Mouse (Mus musculus): ENCODE results near the gene Ppp6r3. TPM values are rescaled to one million over a fixed set of nuclear protein-coding genes. Genes with fewer than 3 reads are reported as not detected.
"Not testable (repeated sequence)": the region's sequence is repeated elsewhere in the genome, so short reads cannot be mapped to it uniquely, and the experiment has no call there.

The Ppp6r3 gene
- polyA plus RNA-seq, 1 experiment from 2014 or later, result 25.7 TPM

DNA sequence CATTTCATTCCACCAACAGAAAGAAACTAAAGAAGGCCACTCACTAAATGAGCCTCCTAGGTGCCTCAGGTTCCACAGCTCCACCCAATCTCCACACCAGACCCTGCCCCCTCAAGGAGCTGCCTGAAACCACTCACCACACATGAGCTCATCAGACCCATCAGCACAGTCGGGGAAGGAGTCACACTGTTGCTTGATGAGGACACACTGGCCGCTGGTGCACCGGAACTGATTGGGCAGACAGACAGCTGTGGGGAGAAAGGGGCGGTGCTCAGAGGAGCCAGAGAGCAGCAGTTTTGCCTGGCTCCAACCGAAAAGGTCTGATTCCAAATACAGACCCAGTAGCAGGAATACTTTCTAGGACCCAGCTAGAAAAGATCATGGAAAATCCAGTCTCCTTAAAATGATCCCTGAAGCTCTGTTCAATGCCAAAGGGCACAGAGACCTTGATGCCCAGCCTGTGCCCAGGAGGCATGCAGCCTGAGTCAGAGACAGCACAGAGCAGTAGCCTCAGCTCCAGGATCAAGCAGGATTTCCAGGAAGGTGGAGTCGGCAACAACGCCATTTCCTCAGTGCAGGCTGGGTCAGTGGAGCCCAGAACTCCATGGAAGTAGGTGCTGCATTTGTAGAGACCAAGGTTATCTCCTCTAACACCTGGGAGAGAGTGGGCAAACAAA, 18.0 kb upstream of the Ppp6r3 start:
- WGBS, result 91% methylated on average over 7 of the region's 7 CpGs

DNA sequence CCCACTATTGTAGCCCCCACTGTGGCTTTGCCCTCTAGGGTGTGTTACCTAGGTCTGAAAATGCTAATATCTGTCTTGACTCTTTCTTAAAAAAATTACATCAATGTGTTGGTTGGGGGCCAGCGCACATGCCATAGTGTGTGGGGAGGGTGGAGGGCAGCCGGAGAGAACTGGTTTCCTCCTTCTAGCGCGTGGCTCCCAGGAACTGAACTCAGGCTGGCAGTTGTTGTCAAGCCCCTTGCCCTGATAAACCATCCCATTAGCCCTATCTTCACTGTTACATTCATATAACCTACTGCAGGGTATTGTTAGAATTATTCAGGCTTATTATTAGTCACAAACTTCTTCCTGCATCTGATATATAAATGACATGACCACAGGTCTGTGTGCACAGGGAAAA, 14.4 kb upstream of the Ppp6r3 start:
- no peak overlapping the region for H3K9ac ChIP-seq (ENCODE audit: low read depth, low read length)
- H3K4me2 ChIP-seq (replicated peaks; ENCODE audit: low read depth), result no peak overlapping the region
- no peak overlapping the region for H3K27ac ChIP-seq (ENCODE audit: low read depth, low read length)
- no peaks in the 10 kb centered on the region for H3K4me1 ChIP-seq (replicated peaks; ENCODE audit: control insufficient read depth, insufficient read depth, low read length)
- no peaks in the 10 kb centered on the region for H3K9me3 ChIP-seq (ENCODE audit: control insufficient read depth)
- H3K4me3 ChIP-seq (ENCODE audit: low read depth, low read length), result no peak overlapping the region
- no peak for ATAC-seq
- WGBS, result 94% methylated on average over 4 of the region's 4 CpGs
- peaks cover 84% of the 10 kb centered on the region for H3K36me3 ChIP-seq (ENCODE audit: control insufficient read depth, insufficient read depth)
- TF ChIP-seq CTCF (IDR thresholded peaks at IDR 0.05; ENCODE audit: low read depth), result no peak
- H3K27me3 ChIP-seq (replicated peaks; ENCODE audit: control insufficient read depth, insufficient read depth, low read length), result no peaks in the 10 kb centered on the region

More for the DNA sequence above, 18.0 kb upstream of the Ppp6r3 start:
- no peak overlapping the region for H3K9ac ChIP-seq (ENCODE audit: low read depth, low read length)
- H3K4me2 ChIP-seq (replicated peaks; ENCODE audit: low read depth), result no peak overlapping the region
- no peak for TF ChIP-seq CTCF (IDR thresholded peaks at IDR 0.05; ENCODE audit: low read depth)
- H3K36me3 ChIP-seq (ENCODE audit: control insufficient read depth, insufficient read depth), result peaks cover 99% of the 10 kb centered on the region
- no peak for ATAC-seq
- H3K4me1 ChIP-seq (replicated peaks; ENCODE audit: control insufficient read depth, insufficient read depth, low read length), result no peaks in the 10 kb centered on the region
- H3K9me3 ChIP-seq (ENCODE audit: control insufficient read depth), result no peaks in the 10 kb centered on the region
- no peaks in the 10 kb centered on the region for H3K27me3 ChIP-seq (replicated peaks; ENCODE audit: control insufficient read depth, insufficient read depth, low read length)
- H3K4me3 ChIP-seq (ENCODE audit: low read depth, low read length), result no peak overlapping the region
- no peak overlapping the region for H3K27ac ChIP-seq (ENCODE audit: low read depth, low read length)

DNA sequence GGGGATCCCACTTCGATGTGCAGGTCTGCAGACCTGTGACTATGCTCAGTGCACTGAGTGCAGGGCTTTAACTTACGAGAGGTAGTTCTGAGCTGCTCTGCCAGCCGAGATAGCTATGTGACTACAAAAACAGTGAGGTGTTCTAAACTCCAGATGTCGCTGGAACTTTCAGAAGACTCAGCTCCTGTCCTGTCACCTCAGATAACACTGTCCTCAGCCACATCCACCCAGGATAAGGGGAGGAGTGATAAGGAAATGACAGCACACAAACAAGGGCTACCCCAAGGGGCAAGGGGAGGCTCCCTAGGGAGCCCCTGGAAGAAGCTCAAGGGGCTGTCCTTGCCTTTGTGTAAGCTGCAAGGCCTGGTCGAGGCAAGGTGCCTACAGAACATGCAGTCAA, 14.0 kb upstream of the Ppp6r3 start:
- Histone ChIP-seq H3K4me3 (ENCODE audit: low read depth, low read length) (no peak overlapping the region), H3K9ac (ENCODE audit: low read depth, low read length) (no peak overlapping the region), H3K27ac (ENCODE audit: low read depth, low read length) (no peak overlapping the region), H3K36me3 (ENCODE audit: control insufficient read depth, insufficient read depth) (peaks cover 84% of the 10 kb centered on the region), H3K4me2 (replicated peaks; ENCODE audit: low read depth) (no peak overlapping the region), H3K27me3 (replicated peaks; ENCODE audit: control insufficient read depth, insufficient read depth, low read length) (no peaks in the 10 kb centered on the region), H3K9me3 (ENCODE audit: control insufficient read depth) (no peaks in the 10 kb centered on the region), H3K4me1 (replicated peaks; ENCODE audit: control insufficient read depth, insufficient read depth, low read length) (no peaks in the 10 kb centered on the region)
- ATAC-seq, result no peak
- WGBS, result 88% methylated on average over 5 of the region's 5 CpGs
- no peak for TF ChIP-seq CTCF (IDR thresholded peaks at IDR 0.05; ENCODE audit: low read depth)

DNA sequence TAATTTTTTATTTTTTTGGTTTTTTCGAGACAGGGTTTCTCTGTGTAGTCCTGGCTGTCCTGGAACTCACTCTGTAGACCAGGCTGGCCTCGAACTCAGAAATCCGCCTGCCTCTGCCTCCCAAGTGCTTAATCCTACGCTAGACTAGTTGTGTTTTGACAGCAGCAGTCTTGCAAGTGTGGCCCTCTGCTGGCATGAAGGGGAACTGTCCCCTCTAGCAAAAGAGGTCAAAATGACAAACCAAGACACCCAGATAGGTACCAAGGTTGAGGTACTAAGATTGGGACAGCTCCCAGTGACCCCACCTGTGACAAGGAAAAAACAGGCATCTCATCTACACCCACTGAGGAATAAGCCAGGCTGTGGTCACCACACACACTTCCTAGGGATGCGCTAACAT, 12.2 kb upstream of the Ppp6r3 start:
- H3K4me1 ChIP-seq (replicated peaks; ENCODE audit: control insufficient read depth, insufficient read depth, low read length); H3K9ac ChIP-seq (ENCODE audit: low read depth, low read length); H3K4me3 ChIP-seq (ENCODE audit: low read depth, low read length); H3K27ac ChIP-seq (ENCODE audit: low read depth, low read length); H3K9me3 ChIP-seq (ENCODE audit: control insufficient read depth); H3K27me3 ChIP-seq (replicated peaks; ENCODE audit: control insufficient read depth, insufficient read depth, low read length); H3K4me2 ChIP-seq (replicated peaks; ENCODE audit: low read depth): not testable (repeated sequence)
- TF ChIP-seq CTCF (IDR thresholded peaks at IDR 0.05; ENCODE audit: low read depth), result peak; percentile 71
- ATAC-seq, result peak; percentile 15; the same call in 1 of the 2 replicates
- WGBS, result 91% methylated on average over 5 of the region's 5 CpGs
- peaks cover 74% of the 10 kb centered on the region for H3K36me3 ChIP-seq (ENCODE audit: control insufficient read depth, insufficient read depth)

DNA sequence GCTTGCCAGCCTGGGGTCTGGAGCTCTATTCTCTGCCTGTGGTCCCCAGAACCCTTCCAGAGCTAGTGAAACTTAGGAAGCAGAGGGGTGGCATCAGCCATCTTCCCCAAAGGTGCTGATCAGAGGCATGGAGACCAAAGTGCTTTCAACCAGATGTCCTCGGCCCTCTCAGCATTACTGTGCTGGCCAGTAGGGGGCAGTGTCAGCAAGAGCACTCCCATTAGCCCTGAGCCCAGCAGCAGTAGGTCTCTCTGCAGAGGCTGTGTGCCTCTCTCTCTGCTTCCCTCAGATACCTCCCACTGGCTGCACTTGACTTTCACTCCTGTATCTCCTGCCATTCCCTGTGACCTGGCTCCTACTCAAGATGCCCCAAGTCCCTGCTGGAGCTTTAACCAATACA, 11.0 kb upstream of the Ppp6r3 start:
- peaks cover 64% of the 10 kb centered on the region for H3K36me3 ChIP-seq (ENCODE audit: control insufficient read depth, insufficient read depth)
- 27% methylated on average over 1 of the region's 1 CpGs for WGBS

DNA sequence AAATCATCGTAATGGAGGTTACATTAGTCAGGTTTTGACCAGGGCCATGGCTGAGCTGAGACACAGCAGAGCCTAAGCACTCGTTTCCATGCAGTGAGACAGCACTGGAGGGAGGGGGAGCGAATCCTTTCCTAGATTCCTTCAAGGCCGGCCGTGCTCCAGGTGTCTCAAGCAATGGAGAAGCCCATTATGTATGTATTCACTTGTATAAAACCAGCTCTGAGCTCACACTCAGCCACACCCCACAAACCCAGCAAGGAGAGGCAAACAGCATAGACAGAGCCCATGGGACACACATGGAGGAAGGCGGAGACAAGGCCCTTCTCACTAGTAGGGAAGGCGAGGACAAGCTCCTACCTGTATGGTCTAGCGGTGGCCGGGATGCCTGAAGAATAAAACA, 10.5 kb upstream of the Ppp6r3 start:
- no peak overlapping the region for H3K27ac ChIP-seq (ENCODE audit: low read depth, low read length)
- 97% methylated on average over 9 of the region's 9 CpGs for WGBS
- no peak overlapping the region for H3K4me2 ChIP-seq (replicated peaks; ENCODE audit: low read depth)
- TF ChIP-seq CTCF (IDR thresholded peaks at IDR 0.05; ENCODE audit: low read depth), result no peak
- no peaks in the 10 kb centered on the region for H3K4me1 ChIP-seq (replicated peaks; ENCODE audit: control insufficient read depth, insufficient read depth, low read length)
- no peak overlapping the region for H3K4me3 ChIP-seq (ENCODE audit: low read depth, low read length)
- no peak overlapping the region for H3K9ac ChIP-seq (ENCODE audit: low read depth, low read length)
- H3K9me3 ChIP-seq (ENCODE audit: control insufficient read depth), result no peaks in the 10 kb centered on the region
- no peak for ATAC-seq
- no peaks in the 10 kb centered on the region for H3K27me3 ChIP-seq (replicated peaks; ENCODE audit: control insufficient read depth, insufficient read depth, low read length)
- H3K36me3 ChIP-seq (ENCODE audit: control insufficient read depth, insufficient read depth), result peaks cover 58% of the 10 kb centered on the region

More for the DNA sequence above, 11.0 kb upstream of the Ppp6r3 start:
- no peaks in the 10 kb centered on the region for H3K4me1 ChIP-seq (replicated peaks; ENCODE audit: control insufficient read depth, insufficient read depth, low read length)
- no peak overlapping the region for H3K4me3 ChIP-seq (ENCODE audit: low read depth, low read length)
- no peaks in the 10 kb centered on the region for H3K27me3 ChIP-seq (replicated peaks; ENCODE audit: control insufficient read depth, insufficient read depth, low read length)
- H3K4me2 ChIP-seq (replicated peaks; ENCODE audit: low read depth), result no peak overlapping the region
- no peak overlapping the region for H3K9ac ChIP-seq (ENCODE audit: low read depth, low read length)
- ATAC-seq, result peak; percentile 37; the same call in 1 of the 2 replicates
- TF ChIP-seq CTCF (IDR thresholded peaks at IDR 0.05; ENCODE audit: low read depth), result peak; percentile 89
- H3K9me3 ChIP-seq (ENCODE audit: control insufficient read depth), result no peaks in the 10 kb centered on the region
- no peak overlapping the region for H3K27ac ChIP-seq (ENCODE audit: low read depth, low read length)
